Mouse (Mus musculus) adrenal gland, postnatal 14 days (tissue): Measurements from ENCODE around the gene Slc4a1. TPM values are rescaled to one million over a fixed set of nuclear protein-coding genes. Genes with fewer than 3 reads are reported as not detected.

Experiments
- DNase-seq: peaks from one replicate; pipeline ENCODE4 v3.0.0; 2021; ENCODE audit warnings: mixed read lengths
- total RNA-seq: library from RNA; stranded (reverse); gene quantifications from 2 replicates; pipeline ENCODE4 v1.2.3, GENCODE M21; 2021

Gene Slc4a1
- total RNA-seq, 1 experiment from 2014 or later, result 72.4 TPM

DNA sequence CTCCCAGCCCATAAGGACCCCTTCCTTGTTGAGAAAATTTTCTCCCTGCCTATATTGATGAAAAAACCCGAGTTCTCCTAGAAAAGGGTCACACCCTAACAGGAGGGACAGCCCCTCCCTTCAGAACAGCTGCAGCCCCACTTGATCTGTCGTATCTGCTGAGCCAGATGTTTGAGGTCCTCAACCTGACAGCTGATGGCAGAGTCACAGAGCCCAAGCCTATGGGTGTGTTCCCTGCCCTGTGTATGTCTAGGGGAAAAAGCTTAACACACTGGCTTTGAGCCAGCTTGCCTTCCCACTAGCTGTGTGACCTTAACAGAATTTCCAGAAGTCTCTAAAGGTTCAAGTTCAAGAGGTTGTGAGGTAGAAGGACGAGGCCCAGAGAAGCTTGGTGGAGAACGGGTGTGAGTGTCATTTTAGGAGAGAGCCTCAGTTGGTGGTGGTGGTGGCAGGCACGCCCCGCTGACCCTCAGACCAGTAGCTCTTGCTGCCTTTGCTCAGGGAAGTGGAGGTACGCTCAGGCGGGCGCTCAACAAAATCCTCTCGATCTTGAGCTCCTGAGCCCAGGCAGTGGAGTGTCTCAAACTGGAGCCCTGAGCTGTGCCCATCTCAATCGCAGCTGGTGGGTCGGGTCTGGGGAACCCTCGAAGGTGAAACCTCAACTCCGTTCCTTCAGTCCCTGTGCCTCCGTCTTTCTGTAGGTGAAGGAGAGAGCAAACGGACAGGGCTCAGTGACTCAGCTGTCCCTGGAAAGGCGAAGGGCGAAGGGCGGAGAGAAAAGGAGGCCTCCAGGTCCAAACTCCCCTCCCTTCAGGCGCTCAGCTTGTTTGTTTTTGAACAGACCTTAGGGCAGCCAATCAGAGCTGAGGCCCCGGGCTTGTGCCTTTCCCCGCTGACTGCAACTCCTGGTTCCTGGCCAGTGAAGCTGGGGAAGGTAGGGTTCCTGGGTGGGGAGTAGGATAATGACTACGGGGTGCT, 9.5 kb upstream of the Slc4a1 start:
- DNase-seq, result peak; percentile 90

DNA sequence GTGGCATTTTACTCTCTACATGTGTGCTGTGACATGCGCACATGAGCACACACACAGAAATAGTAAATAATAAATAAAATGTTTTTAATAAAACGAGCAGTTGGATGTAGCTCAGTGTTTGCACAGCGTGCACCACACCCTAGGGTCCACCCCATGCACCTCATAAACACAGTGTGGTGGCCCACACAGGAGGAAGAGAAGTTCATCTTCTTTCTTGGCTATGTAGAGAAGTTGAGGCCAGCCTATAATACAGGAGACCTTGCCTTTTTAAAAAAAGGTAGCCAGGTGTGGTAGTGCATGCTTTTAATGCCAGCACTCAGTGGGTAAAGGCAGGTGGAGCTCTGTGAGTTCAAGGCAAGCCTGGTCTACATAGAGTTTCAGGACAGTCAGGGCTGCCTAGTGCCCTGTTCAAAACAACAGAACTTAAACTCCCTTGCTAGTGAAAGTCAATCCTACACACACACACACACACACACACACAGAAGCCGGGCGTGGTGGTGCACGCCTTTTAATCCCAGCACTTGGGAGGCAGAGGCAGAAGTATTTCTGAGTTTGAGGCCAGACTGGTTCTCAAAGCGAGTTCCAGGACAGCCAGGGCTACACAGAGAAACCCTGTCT, 8.2 kb upstream of the Slc4a1 start:
- no peak for DNase-seq

DNA sequence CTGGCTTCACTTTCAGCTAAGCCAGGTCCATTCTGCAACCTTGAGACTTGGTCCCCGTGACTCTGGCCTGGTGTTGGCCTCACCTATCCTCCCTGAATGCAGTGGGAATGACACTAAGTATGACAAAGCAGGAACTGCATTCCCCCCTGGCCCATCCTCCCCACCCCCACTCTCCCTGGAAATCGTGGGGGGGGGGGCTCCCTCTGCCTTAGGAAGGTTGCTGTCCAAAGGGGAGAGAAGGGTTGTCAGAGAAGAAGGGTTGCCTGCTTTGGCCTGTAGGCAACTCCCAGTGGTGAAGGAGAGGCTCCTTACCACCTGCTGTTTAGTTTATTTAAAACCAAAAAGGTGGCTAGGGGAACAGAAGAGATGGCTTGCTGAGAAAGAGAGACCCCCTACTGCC, 7.6 kb upstream of the Slc4a1 start:
- DNase-seq, result no peak

DNA sequence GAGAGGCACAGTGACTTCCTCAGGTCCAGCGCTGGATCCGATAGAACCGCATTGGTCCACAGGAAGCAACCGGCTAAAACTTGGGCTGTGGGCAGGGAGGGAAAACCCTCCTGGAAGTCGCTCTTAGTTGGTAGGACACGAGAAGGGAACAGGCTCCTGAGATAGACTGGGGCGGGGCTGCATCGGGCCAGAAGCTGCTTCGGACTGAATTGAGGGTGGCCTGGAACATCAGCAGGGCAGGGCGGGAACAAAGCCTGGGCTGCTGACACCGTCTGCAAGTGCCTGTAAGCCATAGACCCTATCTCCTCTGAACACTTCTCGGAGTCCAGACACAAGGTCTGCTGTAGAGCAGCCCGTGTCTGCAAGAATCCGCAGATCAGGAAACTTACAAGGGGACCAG, 6.9 kb upstream of the Slc4a1 start:
- DNase-seq, result no peak

DNA sequence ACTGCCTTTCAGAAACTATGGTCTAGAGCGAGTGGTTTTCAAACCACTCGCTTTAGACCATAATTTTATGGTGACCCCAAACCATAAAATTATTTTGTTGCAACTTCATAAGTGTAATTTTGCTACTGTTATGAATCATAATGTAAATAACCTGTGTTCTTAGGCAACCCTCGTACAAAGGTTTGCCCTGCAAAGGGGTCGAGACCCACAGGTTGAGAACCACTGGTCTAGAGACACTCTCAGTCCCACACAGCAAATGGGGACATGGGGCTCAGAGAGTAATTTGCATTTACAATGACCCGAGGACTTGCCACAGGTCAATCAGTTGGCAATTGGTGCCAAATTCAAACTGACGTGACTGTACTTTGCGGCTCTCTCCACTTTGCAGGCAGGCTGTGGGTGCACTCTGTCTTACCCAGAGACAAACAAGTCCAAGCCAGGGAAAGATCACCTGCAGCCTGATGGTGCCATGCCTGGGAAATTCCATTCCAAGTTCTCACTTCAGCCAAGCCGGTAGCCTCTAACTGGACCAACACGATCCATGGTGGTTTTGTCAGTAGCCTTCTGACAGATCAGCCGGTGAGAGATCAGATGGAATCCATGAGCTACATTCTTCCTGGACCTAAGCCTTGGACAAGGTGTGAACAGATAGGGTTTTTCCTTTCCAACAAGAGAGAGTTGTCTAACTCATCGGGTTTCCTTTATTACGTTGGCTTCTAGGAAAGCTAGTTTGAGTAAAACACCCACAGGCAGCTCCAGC, 6.1 kb upstream of the Slc4a1 start:
- DNase-seq, result no peak

DNA sequence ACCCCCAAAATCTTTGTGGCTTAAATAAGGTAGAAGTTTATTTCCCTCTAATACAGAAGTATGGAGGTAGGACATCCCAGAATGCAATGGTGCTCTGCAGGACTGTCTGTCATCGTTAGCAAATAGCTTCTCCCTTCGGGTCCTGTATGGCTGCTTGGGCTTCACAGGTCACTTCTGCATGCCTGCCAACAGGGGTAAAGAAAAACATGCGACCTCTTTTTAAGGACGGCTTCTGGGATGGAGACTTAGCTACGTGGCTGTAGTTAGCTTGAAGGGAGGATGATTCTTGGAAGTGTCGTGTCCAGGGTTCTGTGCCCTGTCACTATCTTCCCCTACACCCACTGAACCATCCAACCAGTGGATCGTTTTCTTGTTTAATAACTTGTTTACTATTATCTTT, 4.3 kb upstream of the Slc4a1 start:
- DNase-seq, result no peak

DNA sequence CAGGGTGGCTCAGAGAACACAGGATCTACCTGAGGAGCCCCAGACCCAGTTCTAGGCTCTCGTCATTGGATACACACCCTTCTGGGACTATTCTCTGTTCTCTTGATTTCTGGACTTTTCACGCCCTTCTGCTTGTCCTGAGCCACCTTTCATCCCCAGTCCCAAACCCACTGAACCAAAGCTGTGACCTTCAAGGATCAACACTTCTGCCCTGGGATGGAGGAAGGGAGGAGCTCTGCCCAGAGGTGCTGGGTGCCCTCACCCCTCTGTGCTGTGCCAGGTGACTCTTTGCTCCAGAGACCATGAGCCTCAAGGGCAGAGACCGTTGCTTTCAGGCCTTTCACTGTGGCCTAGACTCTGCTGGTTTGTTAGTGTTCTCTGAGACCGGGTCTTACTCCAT, 3.3 kb upstream of the Slc4a1 start:
- DNase-seq, result no peak

DNA sequence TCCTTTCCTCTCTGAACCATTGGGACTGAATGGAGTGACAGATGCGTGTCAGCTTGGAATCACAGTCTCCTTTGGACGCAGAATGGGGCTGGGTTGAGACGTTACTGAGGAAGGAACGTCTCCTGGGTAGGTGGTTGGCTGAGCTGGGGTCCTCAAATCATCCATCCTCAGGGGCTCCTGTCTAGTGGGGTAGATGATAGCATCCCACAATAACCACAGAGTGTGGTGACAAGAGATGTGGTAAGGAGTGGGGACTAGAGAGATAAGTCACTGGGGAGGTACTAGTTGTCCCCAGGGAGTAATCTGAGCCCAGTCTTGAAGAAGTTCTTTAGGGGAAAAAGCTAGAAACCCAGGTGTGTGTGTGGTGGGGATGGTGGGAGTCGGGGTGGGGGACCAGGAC, 2.3 kb upstream of the Slc4a1 start:
- DNase-seq, result no peak

DNA sequence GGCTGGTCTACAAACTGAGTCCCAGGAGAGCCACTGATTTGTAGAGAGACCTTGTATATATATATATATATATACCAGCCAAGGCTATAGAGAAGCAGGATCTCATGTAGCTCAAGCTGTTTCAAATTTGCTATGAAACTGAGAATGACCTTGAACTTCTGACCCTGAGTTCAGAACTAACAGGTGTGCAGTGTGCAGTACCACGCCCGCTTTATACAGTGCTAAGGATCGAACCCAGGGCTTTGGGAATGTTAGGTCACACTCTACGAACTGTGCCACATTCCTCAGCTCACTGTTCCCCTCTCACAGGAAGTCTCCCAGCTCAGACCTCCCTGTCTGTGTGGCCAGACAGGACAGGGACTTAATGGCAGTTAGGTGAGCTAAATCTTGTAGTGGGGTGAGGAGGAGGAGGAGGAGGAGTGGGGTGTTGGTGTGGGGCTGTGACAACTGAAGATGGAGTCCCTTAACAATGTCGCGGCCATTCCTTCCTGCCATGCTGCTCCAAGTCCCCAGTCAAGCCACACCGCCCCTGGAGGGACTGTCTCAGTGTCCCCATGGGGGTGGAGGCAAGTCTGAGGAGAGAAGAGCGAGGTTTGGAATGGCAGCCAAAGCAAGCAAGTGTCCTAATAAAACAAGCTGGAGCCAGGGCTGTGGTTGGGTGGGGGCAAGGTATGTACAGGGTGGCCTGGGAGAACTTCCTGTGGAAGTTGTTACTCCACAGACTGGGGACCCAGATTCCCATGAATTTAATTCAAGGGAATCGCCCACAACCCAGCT, 1.7 kb upstream of the Slc4a1 start:
- no peak for DNase-seq

DNA sequence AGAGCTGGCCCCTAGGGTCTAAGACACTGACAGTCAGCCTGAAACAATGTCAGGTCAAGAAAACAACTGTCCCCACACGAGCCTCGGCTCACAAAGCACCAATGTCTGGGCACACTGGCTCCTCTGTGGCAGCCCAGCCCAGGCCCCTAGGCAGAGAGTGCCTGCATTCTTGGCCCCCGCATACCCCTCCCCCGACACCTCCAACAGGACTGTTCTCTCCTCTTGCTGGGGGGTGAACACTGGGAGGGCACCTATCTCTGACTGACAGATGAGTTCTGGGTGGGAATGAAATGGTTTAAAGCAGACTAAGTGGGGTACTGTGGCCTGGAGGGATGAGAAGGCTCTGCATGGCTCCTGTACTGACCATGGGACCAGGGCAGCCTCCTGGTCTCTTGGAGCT, 304 bp downstream of the Slc4a1 start:
- no peak for DNase-seq

DNA sequence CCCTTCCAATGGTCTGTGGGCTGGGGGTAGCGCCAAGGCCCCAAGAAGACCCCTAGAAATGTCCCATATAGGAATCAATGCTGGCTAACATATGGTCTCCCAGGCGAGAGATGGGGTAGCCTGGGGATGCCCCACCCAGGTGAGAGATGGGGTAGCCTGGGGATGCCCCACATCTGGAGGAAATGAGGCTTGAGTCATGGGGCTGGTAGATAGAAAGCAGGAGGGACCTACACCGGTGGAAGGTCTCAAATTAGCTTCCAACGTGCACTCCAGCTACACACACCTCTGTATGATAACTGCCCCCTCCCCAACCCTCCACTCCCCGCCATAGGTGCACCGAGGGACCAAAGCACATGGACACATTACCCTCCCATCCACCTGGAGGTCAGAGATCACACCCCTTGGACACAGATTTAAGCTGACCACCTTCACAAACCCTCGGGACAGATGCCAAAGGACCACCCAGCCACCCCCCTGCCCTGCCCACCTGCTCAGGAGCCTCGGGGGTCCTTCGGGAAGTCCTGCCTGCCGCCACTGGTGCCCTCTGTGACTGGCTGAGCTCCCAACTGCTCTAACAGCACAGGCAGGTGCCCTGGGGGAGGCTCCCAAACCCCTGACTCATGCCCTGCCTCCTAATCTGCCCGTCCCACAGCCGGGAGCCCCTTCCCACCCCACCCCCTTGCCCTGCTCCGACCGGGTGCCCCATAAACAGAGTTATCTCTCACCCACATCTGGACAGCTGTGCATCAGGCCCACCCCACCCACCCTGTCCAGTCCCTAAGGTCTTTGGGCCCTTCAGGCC, 1.2 kb downstream of the Slc4a1 start:
- no peak for DNase-seq

DNA sequence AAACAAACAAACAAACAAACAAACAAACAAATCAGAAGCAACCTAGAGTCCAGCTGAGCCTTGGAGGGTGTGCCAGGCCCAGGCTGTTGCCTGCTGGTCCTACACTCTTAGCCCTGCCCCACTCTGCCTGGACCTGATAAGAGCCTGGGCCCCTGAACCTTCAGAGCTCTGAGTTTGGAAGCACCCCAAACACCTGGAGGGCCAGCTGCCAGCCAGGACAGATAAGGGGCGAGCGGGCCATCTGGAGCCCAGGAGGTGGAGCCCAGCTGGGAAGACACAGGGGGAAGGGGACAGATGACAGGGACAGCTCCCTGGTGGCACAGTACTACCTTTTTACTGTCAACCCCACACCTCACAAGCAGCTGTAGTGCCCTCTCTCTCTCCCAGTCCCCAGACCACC, 2.4 kb downstream of the Slc4a1 start:
- no peak for DNase-seq

DNA sequence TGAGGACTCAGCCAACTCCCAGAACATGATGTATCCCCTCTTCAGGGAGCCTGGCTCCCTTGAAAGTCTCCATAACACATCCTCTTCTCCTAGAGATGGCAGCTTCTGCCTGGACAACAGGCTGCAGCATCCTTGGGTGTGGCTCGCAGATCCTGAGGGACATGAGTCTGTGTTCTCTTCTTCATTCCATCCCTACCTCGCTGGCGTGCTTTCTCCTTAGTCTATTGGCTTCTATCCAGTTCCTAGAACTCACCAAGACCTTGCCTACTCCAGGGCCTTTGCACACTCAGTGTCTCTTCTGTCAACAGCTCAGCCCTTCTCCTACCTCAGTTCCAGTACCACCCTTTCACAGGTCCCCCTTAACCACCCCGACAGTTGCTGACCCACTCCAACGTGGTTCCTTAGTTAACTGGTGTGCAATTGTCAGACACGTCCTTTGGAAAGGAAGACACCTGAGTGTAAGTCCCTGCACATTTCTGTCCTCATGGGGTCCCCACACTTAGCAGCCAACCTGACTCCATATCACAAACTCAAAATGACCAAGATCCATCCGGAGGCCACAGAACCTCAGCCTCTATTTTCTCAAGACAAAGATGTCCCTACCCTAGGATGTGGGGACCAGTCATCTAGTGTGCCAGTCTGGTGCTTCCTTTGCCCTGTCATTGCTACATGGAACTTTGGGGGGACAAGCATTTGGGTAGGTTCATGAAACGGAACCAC, 4.1 kb downstream of the Slc4a1 start:
- no peak for DNase-seq

DNA sequence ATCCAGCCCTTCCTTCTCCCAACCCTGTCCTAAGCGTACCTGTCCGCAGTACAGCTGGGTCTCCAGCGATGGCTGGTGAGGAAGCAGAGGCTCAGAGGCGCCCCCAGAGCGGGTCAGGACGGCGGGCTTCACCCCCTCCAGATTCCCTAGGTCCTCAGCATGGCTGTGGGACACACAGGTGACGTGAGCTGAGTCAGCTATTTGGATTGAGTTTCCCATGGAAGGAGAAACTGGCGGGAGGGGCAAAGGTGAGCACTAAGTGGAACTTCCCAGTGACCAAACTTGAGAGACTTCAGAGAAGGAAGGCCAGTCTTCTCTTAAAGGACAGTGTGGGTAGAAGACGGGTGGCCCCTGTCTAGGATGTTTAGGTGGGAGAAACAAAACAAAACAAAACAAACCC, 7.6 kb downstream of the Slc4a1 start:
- DNase-seq, result no peak

DNA sequence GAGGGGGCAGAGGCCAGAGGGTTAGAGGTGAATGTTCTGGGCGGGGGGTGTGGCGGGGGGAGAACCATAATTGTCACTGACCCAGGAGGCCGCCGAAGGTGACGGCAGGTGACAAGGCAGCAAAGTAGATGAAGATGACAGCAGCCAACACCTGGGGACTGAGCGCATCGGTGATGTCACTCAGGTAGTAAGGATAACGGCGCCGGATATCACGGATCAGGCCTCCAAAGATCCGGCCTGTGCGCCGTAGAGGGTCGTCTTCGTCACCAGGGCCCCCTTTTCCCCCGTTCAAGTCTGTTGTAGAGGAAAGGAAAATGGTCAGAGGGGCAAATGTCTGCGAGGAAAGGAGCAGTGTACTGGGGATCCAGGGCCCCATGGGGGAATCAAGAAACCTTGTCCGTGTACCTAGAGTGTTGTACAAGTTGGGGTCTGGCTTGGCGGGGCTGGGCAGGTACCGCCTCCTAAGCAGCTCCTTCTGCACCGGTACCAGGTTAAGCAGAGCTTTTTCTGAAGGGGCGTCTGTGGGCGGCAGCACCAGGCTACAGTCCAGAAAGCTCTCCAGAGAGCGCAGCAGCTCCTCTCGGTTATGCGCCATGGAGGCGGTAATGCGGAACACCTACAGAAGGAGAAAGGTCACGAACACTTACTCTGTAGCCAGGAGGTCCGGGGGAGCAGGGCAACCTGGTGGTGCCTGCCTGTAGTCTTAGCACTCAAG, 9.2 kb downstream of the Slc4a1 start:
- DNase-seq, result no peak

DNA sequence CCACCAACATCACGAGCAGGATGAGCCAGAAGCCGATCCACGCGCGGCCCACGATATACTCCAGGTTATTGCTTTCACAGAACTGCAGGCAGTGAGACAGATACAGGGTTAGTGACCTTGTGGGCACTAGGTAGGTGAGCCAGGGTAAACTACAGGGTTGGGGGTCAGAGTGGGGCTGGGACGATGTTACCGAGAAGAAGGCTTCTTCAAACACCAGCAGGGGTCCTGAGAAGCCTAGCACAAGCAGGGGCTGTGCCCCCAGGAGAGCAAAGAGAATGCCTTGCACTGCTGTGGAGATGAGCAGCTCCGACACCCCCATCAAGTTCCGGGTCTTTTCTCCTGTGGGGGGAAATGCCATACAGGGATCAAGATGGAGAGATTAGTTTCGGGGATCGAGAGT, 9.8 kb downstream of the Slc4a1 start:
- no peak for DNase-seq

DNA sequence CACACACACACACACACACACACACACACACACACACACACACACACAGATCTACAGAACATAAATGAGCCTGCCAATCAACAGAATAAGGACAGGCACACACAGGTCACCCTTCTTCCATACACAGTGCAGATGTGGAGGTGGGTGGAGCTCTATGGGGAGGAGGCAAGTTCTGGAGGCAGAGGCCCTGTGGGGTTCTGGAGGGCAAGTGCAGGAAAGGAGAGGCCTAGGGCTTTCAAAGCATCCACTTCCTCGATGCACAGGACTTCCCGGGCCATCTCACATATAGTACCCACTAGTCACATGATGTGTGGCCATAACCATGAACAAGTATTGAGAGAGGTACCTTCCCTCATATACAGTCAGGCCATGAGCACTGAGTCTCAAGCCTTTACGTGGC, 10.5 kb downstream of the Slc4a1 start:
- no peak for DNase-seq

DNA sequence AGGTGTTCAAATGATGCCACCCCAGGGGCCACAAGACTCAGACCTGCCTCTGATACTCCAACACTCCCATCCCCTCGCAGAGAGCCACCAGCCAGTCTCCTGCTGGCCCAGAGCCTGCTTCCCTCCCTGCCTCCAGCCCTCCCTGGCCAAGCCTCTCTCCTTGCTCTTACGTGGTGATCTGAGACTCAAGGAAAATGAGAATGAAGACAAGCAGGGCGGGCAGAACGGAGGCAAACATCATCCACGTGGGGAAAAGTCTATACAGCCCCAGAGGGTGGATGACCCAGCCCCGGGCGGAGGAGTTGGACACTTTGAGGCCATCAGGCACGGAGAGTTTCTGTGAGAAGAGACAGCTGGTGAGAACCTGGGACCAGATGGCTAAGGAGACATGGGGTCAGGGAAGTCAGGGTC, 13.0 kb downstream of the Slc4a1 start:
- no peak for DNase-seq

DNA sequence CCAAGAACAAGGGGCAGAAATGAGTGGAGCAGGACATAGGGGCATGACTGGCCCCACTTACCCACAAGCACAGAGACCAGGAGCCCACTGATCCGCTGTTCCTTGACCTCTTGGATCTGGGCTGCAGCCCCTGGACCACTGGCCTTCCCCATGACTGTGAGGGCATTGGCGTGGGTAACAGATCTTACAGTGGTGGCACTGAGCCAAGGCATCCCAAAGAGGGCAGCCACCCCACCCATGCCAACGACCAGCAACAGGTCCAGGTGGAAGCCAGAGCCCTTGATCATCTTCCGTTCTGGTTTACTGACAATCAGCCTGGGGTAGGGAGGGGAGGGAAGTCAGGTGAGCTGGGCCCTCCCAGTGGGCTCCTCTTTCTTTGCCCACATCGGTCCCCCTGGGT, 13.6 kb downstream of the Slc4a1 start:
- no peak for DNase-seq

DNA sequence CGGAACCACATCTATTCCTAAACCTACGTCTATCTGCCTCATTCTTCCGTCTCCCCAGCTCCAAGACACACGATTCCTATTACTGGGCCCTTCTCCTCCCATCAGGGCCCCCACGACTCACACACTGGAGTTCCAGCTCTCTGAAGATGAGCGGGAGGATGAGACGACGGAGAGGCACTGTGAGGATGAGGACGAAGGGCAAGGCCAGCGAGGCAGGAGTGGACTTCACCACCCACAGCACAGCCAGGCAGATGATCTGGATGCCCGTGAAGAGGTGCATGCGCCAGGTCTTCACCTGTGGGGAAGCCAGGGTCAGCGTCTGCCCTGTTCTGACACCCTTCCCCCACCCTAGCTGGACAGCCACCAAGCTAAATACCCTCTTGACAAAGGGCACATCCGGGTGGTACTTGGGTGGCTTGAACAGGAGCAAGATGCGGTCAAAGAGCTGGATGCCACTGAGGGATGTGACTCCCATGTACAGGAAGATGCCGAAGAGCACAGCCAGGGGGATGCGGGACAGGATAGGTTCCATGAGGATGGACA, 15.0 kb downstream of the Slc4a1 start:
- DNase-seq, result no peak
